Mouse (Mus musculus) liver, postnatal 0 days (tissue): Measurements from ENCODE around the gene Olfr548-ps1.

Experiments used
- CTCF ChIP-seq: sonication (generic); IDR thresholded peaks from 2 replicates; pipeline ENCODE4 v1.5.1; 2016; ENCODE audit warnings: antibody characterized with exemption, low read depth
- EP300 ChIP-seq: IDR thresholded peaks from 2 replicates; pipeline ENCODE4 v1.6.1; 2016; ENCODE audit warnings: antibody characterized with exemption, low read depth, mild to moderate bottlenecking

DNA sequence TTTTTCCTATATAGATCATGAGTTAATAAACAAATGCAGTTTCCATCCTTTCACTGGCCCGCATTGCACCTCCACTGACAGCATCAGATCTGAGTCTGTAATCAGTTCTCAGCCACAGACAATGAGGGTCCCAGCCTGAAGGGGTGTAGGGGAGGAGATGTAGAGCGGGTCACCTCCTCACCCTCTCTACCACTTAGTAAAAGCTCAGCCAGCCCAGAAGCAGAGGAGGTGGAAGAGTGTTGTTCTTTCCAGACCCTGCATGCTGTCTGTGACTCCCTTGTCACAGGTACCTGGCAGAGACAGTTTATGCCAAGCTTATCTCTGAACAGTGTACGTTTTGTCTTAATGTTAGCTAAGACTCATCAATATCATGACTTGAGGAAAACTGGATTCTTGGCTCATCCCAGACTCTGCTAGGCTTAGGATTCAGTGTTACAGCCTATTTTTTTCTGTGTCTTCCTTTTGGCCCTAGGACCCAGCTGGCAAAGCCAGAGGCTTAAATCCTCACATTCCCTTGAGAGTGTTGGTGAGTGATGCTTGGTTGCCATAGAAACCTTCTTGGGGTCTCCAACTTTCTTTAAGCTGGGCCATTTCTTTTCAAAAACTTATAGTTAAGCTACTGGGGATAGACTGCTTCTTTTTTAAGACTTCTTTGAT, 32.6 kb downstream of the Olfr548-ps1 start:
- TF ChIP-seq CTCF (no peak), EP300 (no peak)
